Comparison of ENCODE assay signal across 18 mouse cellular contexts in genomic region chr9:31995101-31995500, GRCm38 (mm10).
"Had no signal": no experiment of that assay in that cellular context is flagged by ENCODE, and none has a peak within 500 bp of the region (broad histone marks: within the 10 kb centered on the region; RNA-seq: fewer than 3 reads in every experiment).

No protein-coding gene starts in this region.

- H3K4me2 ChIP-seq: lung, embryonic 14.5 days; midbrain, embryonic 13.5 days; neural tube, embryonic 13.5 days; neural tube, embryonic 15.5 days had no signal

- ATAC-seq: midbrain, embryonic 13.5 days; midbrain, embryonic 16.5 days had no signal

- H3K27ac ChIP-seq: midbrain, embryonic 13.5 days; neural tube, embryonic 13.5 days; neural tube, embryonic 15.5 days had no signal

- H3K9ac ChIP-seq: lung, embryonic 14.5 days; midbrain, embryonic 13.5 days; neural tube, embryonic 13.5 days; neural tube, embryonic 15.5 days had no signal

- H3K36me3 ChIP-seq: midbrain, embryonic 10.5 days; midbrain, embryonic 13.5 days; neural tube, embryonic 13.5 days; neural tube, embryonic 15.5 days had no signal

- DNase-seq: lung, adult 18-20 months; lung, embryonic 14.5 days; lung, postnatal 10 days; lung, postnatal 4 days; retina, postnatal 1 day; right cerebral cortex, adult 18-20 months; right cerebral cortex, postnatal 25 days; right cerebral cortex, postnatal 4 days; spleen, adult 18-20 months; thymus, adult 18-20 months; thymus, postnatal 14 days; thymus, postnatal 36 days had no signal

- H3K9me3 ChIP-seq: midbrain, embryonic 10.5 days; midbrain, embryonic 13.5 days; neural tube, embryonic 13.5 days; neural tube, embryonic 15.5 days had no signal

- H3K27me3 ChIP-seq: midbrain, embryonic 13.5 days; neural tube, embryonic 13.5 days; neural tube, embryonic 15.5 days had no signal

- H3K4me3 ChIP-seq: midbrain, embryonic 10.5 days; midbrain, embryonic 13.5 days; myocyte; neural tube, embryonic 13.5 days; neural tube, embryonic 15.5 days had no signal
